Comparison of ENCODE assay signal across 8 mouse cellular contexts in the genomic region with DNA sequence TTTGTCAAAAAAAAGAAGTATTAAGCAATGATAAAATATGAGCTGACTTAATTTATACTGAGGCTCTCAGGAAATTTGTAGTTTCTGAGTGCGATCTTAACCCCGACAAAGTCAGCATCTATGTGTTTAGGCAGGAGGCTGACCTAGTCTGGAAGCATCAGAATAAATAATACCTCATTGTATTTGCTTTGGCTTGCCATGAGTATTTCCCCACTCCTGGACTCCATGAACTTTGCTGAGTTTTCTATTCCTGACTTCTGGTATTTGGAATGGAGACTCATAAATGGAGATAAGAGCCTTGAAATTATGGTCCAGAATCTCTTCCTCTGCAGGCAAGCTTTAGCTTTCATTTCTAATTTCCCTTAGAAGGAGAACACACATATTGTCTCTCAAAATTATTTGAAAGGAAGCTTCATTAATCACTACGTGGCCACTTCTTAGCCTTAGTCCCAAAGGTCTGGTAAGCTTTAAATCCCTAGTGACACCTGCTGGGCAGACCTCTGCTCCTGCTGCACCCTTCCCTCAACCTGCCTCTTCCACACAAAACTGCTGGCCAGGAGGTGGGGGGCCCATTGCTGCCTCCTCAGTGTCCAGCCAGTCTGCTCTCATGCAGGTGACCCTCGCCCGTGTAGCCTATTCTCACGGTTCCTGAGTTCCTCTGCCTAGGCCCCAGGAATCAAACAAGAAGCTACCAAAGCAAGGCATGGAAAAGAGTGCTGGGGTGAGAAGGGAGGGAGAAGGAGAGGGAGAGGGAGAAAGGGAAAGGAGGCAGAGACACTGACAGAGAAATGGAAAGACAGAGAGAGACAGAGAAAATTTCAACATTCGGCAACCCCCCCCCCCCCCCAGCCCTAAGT.
DNase-seq lines count a peak whose midpoint lies in the region; ATAC-seq lines count a peak whose summit lies in the region.

No protein-coding gene starts in this region.

- WGBS in heart, embryonic 10.5 days: 51% methylated on average over 7 of the region's 7 CpGs
- 39% methylated on average over 7 of the region's 7 CpGs for WGBS in embryonic facial prominence, embryonic 13.5 days
- WGBS in kidney, embryonic 15.5 days: 31% methylated on average over 7 of the region's 7 CpGs
- WGBS in midbrain, embryonic 12.5 days: 34% methylated on average over 7 of the region's 7 CpGs

- H3K27me3 ChIP-seq in heart, embryonic 10.5 days (ENCODE audit: insufficient read depth, poor library complexity, severe bottlenecking): no peaks in the 10 kb centered on the region
- H3K27me3 ChIP-seq in embryonic facial prominence, embryonic 13.5 days: no peaks in the 10 kb centered on the region
- H3K27me3 ChIP-seq in kidney, embryonic 15.5 days: no peaks in the 10 kb centered on the region
- H3K27me3 ChIP-seq in midbrain, embryonic 12.5 days: no peaks in the 10 kb centered on the region

- intact Hi-C loops in left cerebral cortex, postnatal 25 days (cut with DNase I): loop anchor here (1.0 to 10.0 kb wide), 3 partner anchors 81 to 443 kb away; no protein-coding TSS in a partner anchor

- no peak overlapping the region for H3K4me2 ChIP-seq in embryonic facial prominence, embryonic 13.5 days
- no peak overlapping the region for H3K4me2 ChIP-seq in kidney, embryonic 15.5 days
- peak overlapping the region; percentile 3; the same call in 1 of the 2 replicates for H3K4me2 ChIP-seq in midbrain, embryonic 12.5 days (replicated peaks)

- no peak overlapping the region for H3K4me3 ChIP-seq in heart, embryonic 10.5 days
- no peak overlapping the region for H3K4me3 ChIP-seq in embryonic facial prominence, embryonic 13.5 days
- H3K4me3 ChIP-seq in kidney, embryonic 15.5 days (replicated peaks): no peak overlapping the region
- H3K4me3 ChIP-seq in midbrain, embryonic 12.5 days: no peak overlapping the region

- peaks cover 30% of the 10 kb centered on the region for H3K4me1 ChIP-seq in heart, embryonic 10.5 days
- peaks cover 34% of the 10 kb centered on the region for H3K4me1 ChIP-seq in embryonic facial prominence, embryonic 13.5 days
- peaks cover 42% of the 10 kb centered on the region for H3K4me1 ChIP-seq in kidney, embryonic 15.5 days
- H3K4me1 ChIP-seq in midbrain, embryonic 12.5 days: peaks cover 40% of the 10 kb centered on the region

- no peak for ATAC-seq in embryonic facial prominence, embryonic 13.5 days (ENCODE audit: insufficient number of reproducible peaks, insufficient read depth, low FRiP score, low TSS enrichment, low read depth)
- no peak for ATAC-seq in kidney, embryonic 15.5 days (replicated peaks; ENCODE audit: low FRiP score)
- no peak for ATAC-seq in midbrain, embryonic 12.5 days (ENCODE audit: low FRiP score, low read depth)
- ATAC-seq in activated CD4-positive, CD25-positive, alpha-beta regulatory T cell, adult 4 months: no peak

- H3K36me3 ChIP-seq in heart, embryonic 10.5 days: no peaks in the 10 kb centered on the region
- H3K36me3 ChIP-seq in embryonic facial prominence, embryonic 13.5 days: no peaks in the 10 kb centered on the region
- H3K36me3 ChIP-seq in kidney, embryonic 15.5 days: no peaks in the 10 kb centered on the region
- no peaks in the 10 kb centered on the region for H3K36me3 ChIP-seq in midbrain, embryonic 12.5 days

- H3K27ac ChIP-seq in heart, embryonic 10.5 days: peak overlapping the region; percentile 31; the same call in 1 of the 2 replicates
- peak overlapping the region; percentile 71; the same call in 1 of the 2 replicates for H3K27ac ChIP-seq in embryonic facial prominence, embryonic 13.5 days
- H3K27ac ChIP-seq in kidney, embryonic 15.5 days: peak overlapping the region; percentile 81
- H3K27ac ChIP-seq in midbrain, embryonic 12.5 days (replicated peaks): peak overlapping the region; percentile 75

- no peak overlapping the region for H3K9ac ChIP-seq in embryonic facial prominence, embryonic 13.5 days
- H3K9ac ChIP-seq in kidney, embryonic 15.5 days: no peak overlapping the region
- no peak overlapping the region for H3K9ac ChIP-seq in midbrain, embryonic 12.5 days (replicated peaks)

- H3K9me3 ChIP-seq in heart, embryonic 10.5 days: no peaks in the 10 kb centered on the region
- H3K9me3 ChIP-seq in embryonic facial prominence, embryonic 13.5 days: no peaks in the 10 kb centered on the region
- no peaks in the 10 kb centered on the region for H3K9me3 ChIP-seq in kidney, embryonic 15.5 days (replicated peaks)
- no peaks in the 10 kb centered on the region for H3K9me3 ChIP-seq in midbrain, embryonic 12.5 days

- no peak for DNase-seq in heart, embryonic 10.5 days (ENCODE audit: low spot score)
- no peak for DNase-seq in heart, adult 11 months
- no peak for DNase-seq in thymus, adult 18-20 months
- no peak for DNase-seq in left cerebral cortex, postnatal 25 days (ENCODE audit: low spot score in 2 of 2)

Comparison
In these comparisons a context has a peak if more than half of its experiments do, and no peak if none do; other contexts are left out.
1. H3K27ac ChIP-seq: peak in every context shown above with its lines; median percentile 81 in kidney, embryonic 15.5 days; 75 in midbrain, embryonic 12.5 days; 71 in embryonic facial prominence, embryonic 13.5 days; 31 in heart, embryonic 10.5 days.